Mouse (Mus musculus) spleen, postnatal 36 days (tissue): ENCODE results near the gene Atp1b1.

Experiments
- DNase-seq, 2 experiments: peaks; one replicate each; pipeline ENCODE4 v3.0.0; 2022; ENCODE audit warnings: low spot score in 2 of 2, mixed read lengths in 1 of 2

Gene Atp1b1

GRCm38 (mm10) chr1:164467406-164467805, 9.3 kb upstream of the Atp1b1 start:
- DNase-seq, result no peak

- DNase-seq, result no peak
Measured at GRCm38 (mm10) chr1:164461726-164462125, 3.6 kb upstream of the Atp1b1 start.

- DNase-seq, result no peak
Measured at GRCm38 (mm10) chr1:164460921-164461697, 3.0 kb upstream of the Atp1b1 start.

- DNase-seq, result no peak
Measured at GRCm38 (mm10) chr1:164459127-164459905, 1.2 kb upstream of the Atp1b1 start.

GRCm38 (mm10) chr1:164458621-164459051, 481 bp upstream of the Atp1b1 start:
- DNase-seq, result peak; percentile 41 to 54

GRCm38 (mm10) chr1:164457531-164458244, 467 bp downstream of the Atp1b1 start:
- DNase-seq, result peak; percentile 49 to 68

GRCm38 (mm10) chr1:164456731-164457130, 1.4 kb downstream of the Atp1b1 start:
- peak in 1 of 2 experiments; percentile 12 for DNase-seq

GRCm38 (mm10) chr1:164456065-164456464, 2.1 kb downstream of the Atp1b1 start:
- no peak for DNase-seq

GRCm38 (mm10) chr1:164455614-164456013, 2.5 kb downstream of the Atp1b1 start:
- DNase-seq, result peak in 1 of 2 experiments; percentile 20

GRCm38 (mm10) chr1:164454747-164455400, 3.3 kb downstream of the Atp1b1 start:
- DNase-seq, result no peak

- peak; percentile 57 to 66 for DNase-seq
Measured at GRCm38 (mm10) chr1:164453739-164454138, 4.4 kb downstream of the Atp1b1 start.

- no peak for DNase-seq
Measured at GRCm38 (mm10) chr1:164453146-164453545, 5.0 kb downstream of the Atp1b1 start.

- no peak for DNase-seq
Measured at GRCm38 (mm10) chr1:164452580-164452979, 5.6 kb downstream of the Atp1b1 start.

GRCm38 (mm10) chr1:164451346-164451745, 6.8 kb downstream of the Atp1b1 start:
- no peak for DNase-seq

- DNase-seq, result no peak
Measured at GRCm38 (mm10) chr1:164450644-164451043, 7.5 kb downstream of the Atp1b1 start.

- DNase-seq, result no peak
Measured at GRCm38 (mm10) chr1:164450231-164450630, 7.9 kb downstream of the Atp1b1 start.

- no peak for DNase-seq
Measured at GRCm38 (mm10) chr1:164449626-164450025, 8.5 kb downstream of the Atp1b1 start.

GRCm38 (mm10) chr1:164447521-164447920, 10.6 kb downstream of the Atp1b1 start:
- no peak for DNase-seq

- no peak for DNase-seq
Measured at GRCm38 (mm10) chr1:164446535-164446934, 11.6 kb downstream of the Atp1b1 start.

GRCm38 (mm10) chr1:164445620-164446162, 12.5 kb downstream of the Atp1b1 start:
- no peak for DNase-seq

- peak in 1 of 2 experiments; percentile 13 for DNase-seq
Measured at GRCm38 (mm10) chr1:164441408-164441974, 16.7 kb downstream of the Atp1b1 start.
